Mouse (Mus musculus): ENCODE data around the gene Fgf16. TPM values are rescaled to one million over a fixed set of nuclear protein-coding genes. Genes with fewer than 3 reads are reported as not detected.
A peak's percentile ranks its signal among the peaks of the same experiment; 100 is the strongest.

The Fgf16 gene
- polyA plus RNA-seq, 1 experiment from 2014 or later = 0.98 TPM

GRCm38 (mm10) chrX:105765005-105765706 lies 1.1 kb downstream of the Fgf16 start:
- peaks cover 19% of the 10 kb centered on the region for H3K27me3 ChIP-seq (ENCODE audit: control insufficient read depth, insufficient read depth, low read length)
- H3K9me3 ChIP-seq (replicated peaks; ENCODE audit: control insufficient read depth, low read length) = no peaks in the 10 kb centered on the region
- peak overlapping the region; percentile 68 for H3K9ac ChIP-seq (ENCODE audit: low read length)
- no peak for ATAC-seq (replicated peaks; ENCODE audit: extremely low read depth, insufficient read depth, low FRiP score)
- peak overlapping the region; percentile 56 for H3K4me3 ChIP-seq (ENCODE audit: low read length)
- WGBS = 19% methylated on average over 31 of the region's 36 CpGs
- H3K27ac ChIP-seq (ENCODE audit: low read length) = no peak overlapping the region
- H3K36me3 ChIP-seq (ENCODE audit: control insufficient read depth, insufficient read depth) = no peaks in the 10 kb centered on the region
- peaks cover 3% of the 10 kb centered on the region for H3K4me1 ChIP-seq (ENCODE audit: control insufficient read depth, insufficient read depth, low read length)
- H3K4me2 ChIP-seq (ENCODE audit: low read depth, low read length) = peak overlapping the region; percentile 78

- peaks cover 19% of the 10 kb centered on the region for H3K27me3 ChIP-seq (ENCODE audit: control insufficient read depth, insufficient read depth, low read length)
- H3K4me3 ChIP-seq (ENCODE audit: low read length) = no peak overlapping the region
- ATAC-seq (replicated peaks; ENCODE audit: extremely low read depth, insufficient read depth, low FRiP score) = no peak
- 36% methylated on average over 6 of the region's 6 CpGs for WGBS
- no peaks in the 10 kb centered on the region for H3K9me3 ChIP-seq (replicated peaks; ENCODE audit: control insufficient read depth, low read length)
- H3K27ac ChIP-seq (ENCODE audit: low read length) = no peak overlapping the region
- no peak overlapping the region for H3K4me2 ChIP-seq (ENCODE audit: low read depth, low read length)
- H3K4me1 ChIP-seq (ENCODE audit: control insufficient read depth, insufficient read depth, low read length) = peaks cover 3% of the 10 kb centered on the region
- H3K9ac ChIP-seq (ENCODE audit: low read length) = no peak overlapping the region
- H3K36me3 ChIP-seq (ENCODE audit: control insufficient read depth, insufficient read depth) = no peaks in the 10 kb centered on the region
Measured at GRCm38 (mm10) chrX:105766013-105766412, 1.9 kb downstream of the Fgf16 start.

- 39% methylated on average over 9 of the region's 9 CpGs for WGBS
Measured at GRCm38 (mm10) chrX:105767177-105767764, 3.2 kb downstream of the Fgf16 start.

GRCm38 (mm10) chrX:105767932-105768331 lies 3.9 kb downstream of the Fgf16 start:
- H3K9ac ChIP-seq (ENCODE audit: low read length) = no peak overlapping the region
- WGBS = 73% methylated on average over 3 of the region's 3 CpGs
- H3K27ac ChIP-seq (ENCODE audit: low read length) = no peak overlapping the region

More at GRCm38 (mm10) chrX:105767177-105767764, 3.2 kb downstream of the Fgf16 start:
- no peaks in the 10 kb centered on the region for H3K9me3 ChIP-seq (replicated peaks; ENCODE audit: control insufficient read depth, low read length)
- no peak overlapping the region for H3K4me2 ChIP-seq (ENCODE audit: low read depth, low read length)
- no peak overlapping the region for H3K4me3 ChIP-seq (ENCODE audit: low read length)
- H3K4me1 ChIP-seq (ENCODE audit: control insufficient read depth, insufficient read depth, low read length) = peaks cover 3% of the 10 kb centered on the region
- no peak overlapping the region for H3K9ac ChIP-seq (ENCODE audit: low read length)
- no peak overlapping the region for H3K27ac ChIP-seq (ENCODE audit: low read length)
- H3K27me3 ChIP-seq (ENCODE audit: control insufficient read depth, insufficient read depth, low read length) = peaks cover 19% of the 10 kb centered on the region
- ATAC-seq (replicated peaks; ENCODE audit: extremely low read depth, insufficient read depth, low FRiP score) = peak; percentile 19; the same call in 1 of the 2 replicates
- no peaks in the 10 kb centered on the region for H3K36me3 ChIP-seq (ENCODE audit: control insufficient read depth, insufficient read depth)

GRCm38 (mm10) chrX:105773281-105773680 lies 9.2 kb downstream of the Fgf16 start:
- WGBS = 47% methylated on average over 5 of the region's 5 CpGs
- H3K36me3 ChIP-seq (ENCODE audit: control insufficient read depth, insufficient read depth) = no peaks in the 10 kb centered on the region
- no peak overlapping the region for H3K4me2 ChIP-seq (ENCODE audit: low read depth, low read length)
- H3K4me3 ChIP-seq (ENCODE audit: low read length) = no peak overlapping the region
- H3K9me3 ChIP-seq (replicated peaks; ENCODE audit: control insufficient read depth, low read length) = no peaks in the 10 kb centered on the region
- ATAC-seq (replicated peaks; ENCODE audit: extremely low read depth, insufficient read depth, low FRiP score) = no peak
- H3K4me1 ChIP-seq (ENCODE audit: control insufficient read depth, insufficient read depth, low read length) = no peaks in the 10 kb centered on the region; the same call in 1 of the 2 replicates
- H3K9ac ChIP-seq (ENCODE audit: low read length) = no peak overlapping the region
- peak overlapping the region; percentile 66 for H3K27ac ChIP-seq (ENCODE audit: low read length)
- no peaks in the 10 kb centered on the region for H3K27me3 ChIP-seq (ENCODE audit: control insufficient read depth, insufficient read depth, low read length)

More at GRCm38 (mm10) chrX:105767932-105768331, 3.9 kb downstream of the Fgf16 start:
- H3K4me1 ChIP-seq (ENCODE audit: control insufficient read depth, insufficient read depth, low read length) = peaks cover 3% of the 10 kb centered on the region
- peaks cover 19% of the 10 kb centered on the region for H3K27me3 ChIP-seq (ENCODE audit: control insufficient read depth, insufficient read depth, low read length)
- no peak for ATAC-seq (replicated peaks; ENCODE audit: extremely low read depth, insufficient read depth, low FRiP score)
- no peaks in the 10 kb centered on the region for H3K36me3 ChIP-seq (ENCODE audit: control insufficient read depth, insufficient read depth)
- no peaks in the 10 kb centered on the region for H3K9me3 ChIP-seq (replicated peaks; ENCODE audit: control insufficient read depth, low read length)
- no peak overlapping the region for H3K4me2 ChIP-seq (ENCODE audit: low read depth, low read length)
- H3K4me3 ChIP-seq (ENCODE audit: low read length) = no peak overlapping the region

GRCm38 (mm10) chrX:105794806-105795403 lies 30.8 kb downstream of the Fgf16 start:
- no peaks in the 10 kb centered on the region for H3K4me1 ChIP-seq (ENCODE audit: control insufficient read depth, insufficient read depth, low read length)
- H3K4me3 ChIP-seq (ENCODE audit: low read length) = no peak overlapping the region
- H3K9me3 ChIP-seq (replicated peaks; ENCODE audit: control insufficient read depth, low read length) = no peaks in the 10 kb centered on the region
- no peak for ATAC-seq (replicated peaks; ENCODE audit: extremely low read depth, insufficient read depth, low FRiP score)
- no peak overlapping the region for H3K27ac ChIP-seq (ENCODE audit: low read length)
- WGBS = 59% methylated on average over 8 of the region's 8 CpGs
- H3K4me2 ChIP-seq (ENCODE audit: low read depth, low read length) = no peak overlapping the region
- H3K9ac ChIP-seq (ENCODE audit: low read length) = no peak overlapping the region
- H3K27me3 ChIP-seq (ENCODE audit: control insufficient read depth, insufficient read depth, low read length) = no peaks in the 10 kb centered on the region
- H3K36me3 ChIP-seq (ENCODE audit: control insufficient read depth, insufficient read depth) = 0 out of 2 replicates have a peak, but pooled peaks cover 3% of the 10 kb centered on the region

- no peak overlapping the region for H3K9ac ChIP-seq (ENCODE audit: low read length)
- no peak overlapping the region for H3K4me2 ChIP-seq (ENCODE audit: low read depth, low read length)
- no peak overlapping the region for H3K27ac ChIP-seq (ENCODE audit: low read length)
- H3K36me3 ChIP-seq (ENCODE audit: control insufficient read depth, insufficient read depth) = peaks cover 6% of the 10 kb centered on the region; the same call in 1 of the 2 replicates
- 75% methylated on average over 5 of the region's 5 CpGs for WGBS
- ATAC-seq (replicated peaks; ENCODE audit: extremely low read depth, insufficient read depth, low FRiP score) = no peak
- no peak overlapping the region for H3K4me3 ChIP-seq (ENCODE audit: low read length)
- H3K27me3 ChIP-seq (ENCODE audit: control insufficient read depth, insufficient read depth, low read length) = no peaks in the 10 kb centered on the region
- H3K9me3 ChIP-seq (replicated peaks; ENCODE audit: control insufficient read depth, low read length) = no peaks in the 10 kb centered on the region
- H3K4me1 ChIP-seq (ENCODE audit: control insufficient read depth, insufficient read depth, low read length) = no peaks in the 10 kb centered on the region
Measured at GRCm38 (mm10) chrX:105824462-105824861, 60.4 kb downstream of the Fgf16 start.

Measured in heart, embryonic 16.5 days (tissue).